Mouse (Mus musculus) limb, embryonic 14.5 days (tissue): ENCODE measurements at regions not wholly inside any gene's neighbourhood (a gene's known extent, or its start where the extent isn't known, plus 50 kb on each side); places are given as distances from the start of the nearest gene placed in this dataset.

ENCODE experiments used
- ATAC-seq: fragments of 200-750 bp; cut with Nextera tagmentation; 2 replicates; pipeline ENCODE4 v1.8.0; 2017; ENCODE audit warnings: low read depth, moderate number of reproducible peaks, moderate TSS enrichment; ENCODE audit not compliant: low FRiP score
- DNase-seq: peaks from one replicate; pipeline ENCODE4 v3.0.0-alpha.2; 2015; ENCODE audit warnings: low spot score
- H3K27ac ChIP-seq: fragments of 300-500 bp; sonication (generic); replicated peaks from 2 replicates; pipeline ENCODE4 v1.5.1; 2014; ENCODE audit warnings: low read depth, mild to moderate bottlenecking, low read length, moderate library complexity, mixed read lengths
- H3K27me3 ChIP-seq: fragments of 300-500 bp; sonication (generic); 2 replicates; pipeline ENCODE4 v1.6.1; 2014; ENCODE audit warnings: low read length, mixed read lengths; ENCODE audit not compliant: control insufficient read depth, insufficient read depth
- H3K36me3 ChIP-seq: fragments of 300-500 bp; sonication (generic); 2 replicates; pipeline ENCODE4 v1.6.1; 2014; ENCODE audit warnings: mild to moderate bottlenecking, low read length, moderate library complexity, mixed read lengths; ENCODE audit not compliant: control insufficient read depth, insufficient read depth
- H3K4me1 ChIP-seq: fragments of 300-500 bp; sonication (generic); 2 replicates; pipeline ENCODE4 v1.6.1; 2014; ENCODE audit warnings: antibody characterized with exemption, low read length, mixed read lengths; ENCODE audit not compliant: control insufficient read depth, insufficient read depth
- H3K4me2 ChIP-seq: fragments of 300-500 bp; sonication (generic); replicated peaks from 2 replicates; pipeline ENCODE4 v1.6.1; 2014; ENCODE audit warnings: low read depth, mild to moderate bottlenecking, low read length, moderate library complexity; ENCODE audit not compliant: severe bottlenecking
- H3K4me3 ChIP-seq: fragments of 300-500 bp; sonication (generic); replicated peaks from 2 replicates; pipeline ENCODE4 v1.5.1; 2014; ENCODE audit warnings: low read length
- H3K9ac ChIP-seq: fragments of 300-500 bp; sonication (generic); 2 replicates; pipeline ENCODE4 v1.6.1; 2014; ENCODE audit warnings: mild to moderate bottlenecking, low read depth, low read length, moderate library complexity; ENCODE audit not compliant: severe bottlenecking
- H3K9me3 ChIP-seq: fragments of 300-500 bp; sonication (generic); 2 replicates; pipeline ENCODE4 v1.6.1; 2016; ENCODE audit warnings: low read length; ENCODE audit not compliant: control insufficient read depth
- POLR2A ChIP-seq: fragments of 200-500 bp; IDR thresholded peaks from 2 replicates; pipeline ENCODE4 v1.8.0; 2012; ENCODE audit warnings: inconsistent platforms, mild to moderate bottlenecking, moderate library complexity, borderline replicate concordance; ENCODE audit not compliant: insufficient read depth, insufficient read length; ENCODE audit errors: extremely low read depth
- WGBS: fragments of 180-500 bp; shearing (Covaris S2); extraction: QIAGEN DNeasy Blood & Tissue Kit; methylation state at CpG from one replicate; pipeline ENCODE4 v1.1.7; 2014; 5-methylcytosine and 5-hydroxymethylcytosine counted together

- DNase-seq: no peak
- no peak for TF ChIP-seq POLR2A
- Histone ChIP-seq H3K27me3 (no peaks in the 10 kb centered on the region), H3K9ac (no peak overlapping the region), H3K4me3 (no peak overlapping the region), H3K27ac (no peak overlapping the region), H3K9me3 (no peaks in the 10 kb centered on the region), H3K4me2 (no peak overlapping the region), H3K36me3 (no peaks in the 10 kb centered on the region), H3K4me1 (peaks cover 4% of the 10 kb centered on the region; the same call in 1 of the 2 replicates)
- WGBS: 22% methylated on average over 7 of the region's 7 CpGs
- no peak for ATAC-seq
Measured at GRCm38 (mm10) chr13:43913476-43913875, 128.9 kb downstream of the Cd83 start.

- TF ChIP-seq POLR2A: no peak
- Histone ChIP-seq H3K4me1 (no peaks in the 10 kb centered on the region), H3K27me3 (no peaks in the 10 kb centered on the region), H3K27ac (no peak overlapping the region), H3K9me3 (0 out of 2 replicates have a peak, but pooled peaks cover 2% of the 10 kb centered on the region), H3K9ac (no peak overlapping the region), H3K4me2 (no peak overlapping the region), H3K36me3 (no peaks in the 10 kb centered on the region), H3K4me3 (no peak overlapping the region)
- WGBS: 74% methylated on average over 5 of the region's 5 CpGs
- no peak for DNase-seq
- no peak for ATAC-seq
Measured at GRCm38 (mm10) chr13:43919781-43920420, 135.3 kb downstream of the Cd83 start.

GRCm38 (mm10) chr13:43930081-43930981 is 145.8 kb downstream of the Cd83 start:
- Histone ChIP-seq H3K9ac (no peak overlapping the region), H3K36me3 (no peaks in the 10 kb centered on the region), H3K9me3 (no peaks in the 10 kb centered on the region; the same call in 1 of the 2 replicates), H3K27me3 (no peaks in the 10 kb centered on the region), H3K27ac (no peak overlapping the region), H3K4me1 (peaks cover 19% of the 10 kb centered on the region), H3K4me3 (no peak overlapping the region), H3K4me2 (no peak overlapping the region)
- TF ChIP-seq POLR2A: no peak
- WGBS: 26% methylated on average over 19 of the region's 19 CpGs
- DNase-seq (no peak), ATAC-seq (no peak)

GRCm38 (mm10) chr13:43932946-43933345 is 148.4 kb downstream of the Cd83 start:
- TF ChIP-seq POLR2A: no peak
- H3K4me3 ChIP-seq: no peak overlapping the region
- WGBS: 39% methylated on average over 7 of the region's 7 CpGs
- H3K9me3 ChIP-seq: no peaks in the 10 kb centered on the region; the same call in 1 of the 2 replicates
- no peaks in the 10 kb centered on the region for H3K27me3 ChIP-seq
- H3K9ac ChIP-seq: no peak overlapping the region
- H3K4me1 ChIP-seq: peaks cover 20% of the 10 kb centered on the region
- H3K4me2 ChIP-seq: no peak overlapping the region
- DNase-seq (no peak), ATAC-seq (no peak)
- H3K27ac ChIP-seq: no peak overlapping the region; the same call in 1 of the 2 replicates
- no peaks in the 10 kb centered on the region for H3K36me3 ChIP-seq

GRCm38 (mm10) chr13:43935284-43935683 is 150.7 kb downstream of the Cd83 start:
- Histone ChIP-seq H3K4me1 (peaks cover 25% of the 10 kb centered on the region), H3K9ac (no peak overlapping the region), H3K36me3 (no peaks in the 10 kb centered on the region), H3K9me3 (no peaks in the 10 kb centered on the region), H3K27me3 (no peaks in the 10 kb centered on the region), H3K4me2 (no peak overlapping the region), H3K4me3 (no peak overlapping the region), H3K27ac (no peak overlapping the region)
- 78% methylated on average over 6 of the region's 6 CpGs for WGBS
- peak; percentile 35 for DNase-seq
- TF ChIP-seq POLR2A: no peak
- ATAC-seq: no peak
